Mouse (Mus musculus) natural killer cell, adult 2 months (primary cell): ENCODE results near the gene Pjvk.
A peak's percentile ranks its signal among the peaks of the same experiment; 100 is the strongest.
"Not testable (repeated sequence)": the region's sequence is repeated elsewhere in the genome, so short reads cannot be mapped to it uniquely, and the experiment has no call there.

Source experiments
- DNase-seq, 2 experiments: peaks; one replicate each; pipeline ENCODE4 v3.0.0; 2022; ENCODE audit warnings: low spot score in 2 of 2

Gene Pjvk

DNA sequence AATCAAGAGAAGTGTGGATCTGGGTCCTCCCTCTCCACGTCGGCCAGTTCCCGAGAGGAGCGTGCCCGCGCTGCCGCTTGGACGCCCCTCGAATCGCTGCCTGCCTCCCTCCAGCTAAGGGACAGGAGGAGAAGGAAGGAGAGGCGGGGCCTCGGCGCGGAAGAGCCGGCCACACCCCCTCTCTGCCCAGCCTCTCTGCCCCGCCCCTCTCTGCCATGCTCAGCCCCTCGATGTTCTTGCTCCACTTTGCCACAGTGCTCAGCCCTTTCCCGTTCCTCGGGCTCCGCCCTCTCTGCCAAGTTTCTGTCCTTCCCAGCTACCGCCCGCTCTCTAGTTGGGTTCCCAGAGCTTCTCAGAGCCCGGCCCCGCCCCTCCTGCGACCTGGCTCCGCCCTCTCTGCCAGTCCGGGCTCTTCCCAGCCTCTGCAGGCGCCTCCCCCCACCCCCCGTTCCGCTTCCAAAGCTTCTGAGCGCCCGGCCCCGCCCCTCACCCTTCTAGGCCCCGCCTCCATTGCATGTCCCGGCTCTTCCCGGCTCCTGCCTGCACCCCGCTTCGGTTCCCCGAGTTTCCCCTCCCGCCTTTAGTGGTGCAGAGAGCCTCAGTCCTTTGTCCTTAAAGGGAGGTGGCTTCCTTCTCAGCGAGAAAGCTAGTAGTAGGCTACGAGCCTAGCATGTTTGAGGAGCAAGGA lies at the start of gene Pjvk, which contains the start of gene Prkra:
Gene Pjvk (plus strand): TSS at position 594 of the 688 bp plus-strand sequence.
Gene Prkra (minus strand): TSS at position 133 of the 688 bp plus-strand sequence.
- peak; percentile 58 to 69 for DNase-seq

GRCm38 (mm10) chr2:76599214-76599613 lies 49.1 kb upstream of the Pjvk start:
- DNase-seq: no peak

DNA sequence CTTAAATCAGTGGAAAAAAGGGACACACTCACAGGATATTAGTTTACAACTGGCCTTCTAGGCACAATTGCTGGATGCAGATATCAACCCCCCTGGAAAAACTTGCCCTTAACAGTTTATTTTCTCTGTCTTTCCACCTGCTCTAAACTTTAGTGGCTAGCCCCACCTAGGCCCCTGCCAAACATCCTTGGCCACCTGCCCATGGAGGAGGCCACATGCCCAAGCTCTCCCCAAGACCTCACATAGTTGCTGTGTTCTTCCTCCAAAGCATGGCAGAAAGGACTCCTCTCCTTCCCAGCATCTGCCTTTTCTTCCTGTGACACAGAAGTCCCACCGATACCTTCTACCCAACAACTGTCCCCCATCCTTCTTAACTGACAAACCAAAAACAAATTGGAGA lies 46.0 kb upstream of the Pjvk start:
- DNase-seq: no peak

DNA sequence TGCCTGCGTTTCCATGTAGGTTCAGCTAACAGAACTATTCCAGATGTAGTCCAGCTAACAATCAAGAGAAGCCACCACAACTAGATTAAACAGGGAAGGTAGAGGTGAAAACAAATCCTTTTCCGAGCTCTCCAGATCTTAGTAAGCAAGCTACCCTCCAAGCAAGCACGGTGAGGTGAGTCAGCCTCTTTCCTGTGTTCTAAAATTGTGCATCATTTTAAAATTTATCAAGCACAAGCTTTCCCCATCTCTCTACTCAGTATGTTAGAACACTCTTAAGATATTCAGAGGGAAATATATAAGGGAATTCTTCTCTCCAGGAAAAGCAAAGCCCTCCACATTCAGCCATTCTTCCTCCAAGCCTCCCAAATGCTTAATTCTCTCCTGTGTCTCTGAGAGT lies 41.6 kb upstream of the Pjvk start:
- no peak for DNase-seq

GRCm38 (mm10) chr2:76610326-76611104 lies 37.8 kb upstream of the Pjvk start:
- no peak for DNase-seq

- no peak for DNase-seq
Measured at GRCm38 (mm10) chr2:76611996-76612395, 36.3 kb upstream of the Pjvk start.

DNA sequence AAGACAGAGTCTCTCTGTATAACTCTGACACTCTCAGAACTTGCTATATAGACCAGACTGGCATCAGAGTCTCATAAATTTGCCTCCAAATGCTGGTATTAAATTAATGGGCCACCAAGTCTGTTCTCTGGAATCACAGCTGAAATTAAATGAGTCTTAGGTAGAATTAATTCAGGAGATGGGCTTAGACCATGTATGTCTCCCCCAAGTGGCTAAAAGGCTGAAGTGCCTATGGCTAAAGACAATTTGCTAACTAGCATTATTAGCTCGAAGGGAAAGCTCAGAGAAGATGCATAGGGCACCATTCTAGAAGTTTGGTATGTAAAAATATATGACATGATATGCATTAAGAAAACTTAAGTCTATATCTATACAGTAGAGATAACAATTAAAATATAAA lies 30.2 kb upstream of the Pjvk start:
- DNase-seq: no peak

DNA sequence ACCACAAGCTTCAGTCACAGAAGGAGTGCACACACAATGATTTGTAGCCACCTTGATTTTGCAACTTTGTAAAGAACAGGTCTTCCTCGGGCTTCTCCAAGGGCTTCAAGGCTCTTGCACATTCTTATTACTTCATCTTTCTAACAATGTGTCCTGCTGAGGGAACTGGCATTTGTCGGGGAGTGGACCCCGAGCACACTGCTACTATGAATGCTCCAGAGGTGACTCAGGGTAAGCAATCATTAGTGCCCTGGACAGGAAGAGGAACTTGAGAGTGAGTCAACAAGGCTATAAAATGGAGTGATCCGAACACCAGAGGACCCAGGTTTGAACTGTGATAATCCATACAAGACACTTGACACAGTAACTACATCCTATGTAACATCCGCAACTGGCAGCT lies 28.1 kb upstream of the Pjvk start:
- no peak for DNase-seq

DNA sequence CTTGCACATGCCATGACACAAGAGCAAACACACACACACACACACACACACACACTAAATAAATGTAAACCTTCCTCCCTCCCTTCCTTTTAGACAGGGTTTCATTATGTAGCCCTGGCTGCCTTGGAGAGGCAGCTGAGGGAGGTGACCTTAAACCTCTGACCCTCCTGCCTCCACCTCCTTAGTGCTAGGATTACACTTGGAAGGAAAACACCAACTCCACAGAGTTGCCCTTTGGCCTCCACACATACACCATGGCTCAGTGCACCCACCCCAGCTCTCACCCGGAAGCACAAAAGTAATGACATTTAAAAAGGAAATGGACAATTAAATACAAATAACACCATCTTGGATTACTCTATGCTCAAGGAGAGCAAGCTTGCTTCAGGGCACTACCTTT lies 26.6 kb upstream of the Pjvk start:
- DNase-seq: no peak

DNA sequence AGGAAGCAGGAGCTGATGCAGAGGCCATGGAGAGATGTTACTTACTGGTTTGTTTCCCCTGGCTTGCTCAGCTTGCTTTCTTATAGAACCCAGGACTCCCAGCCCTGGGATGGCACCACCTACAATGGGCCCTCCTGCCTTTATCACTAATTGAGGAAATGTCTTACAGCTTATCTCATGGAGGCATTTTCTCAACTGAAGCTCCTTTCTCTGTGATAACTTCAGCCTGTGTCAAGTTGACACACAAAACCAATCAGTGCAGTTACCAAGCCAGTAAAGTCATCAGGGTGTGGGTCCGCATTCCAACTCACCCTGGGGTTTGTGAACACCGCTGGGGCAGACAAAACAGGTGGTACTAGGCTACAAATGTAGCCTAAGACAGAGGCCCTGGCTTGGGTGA lies 26.0 kb upstream of the Pjvk start:
- DNase-seq: not testable (repeated sequence)

DNA sequence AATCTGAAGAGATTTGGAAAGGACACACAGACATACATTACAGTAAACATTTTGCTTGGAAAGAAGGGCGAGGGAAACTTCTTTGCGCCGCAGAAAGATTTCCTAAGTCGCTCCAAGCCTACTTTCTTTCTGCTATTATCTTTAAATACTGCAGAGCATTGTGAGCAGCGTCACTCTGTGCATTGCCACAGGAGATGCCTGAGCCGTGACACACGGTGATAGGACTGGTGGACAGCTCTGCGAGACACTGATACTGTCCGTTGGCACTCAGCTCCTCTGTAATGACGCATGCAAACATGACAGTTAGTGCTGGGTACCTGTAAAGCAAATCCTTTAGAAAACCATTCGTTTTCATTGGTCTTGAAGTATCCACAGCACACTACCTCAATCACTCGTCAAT lies 18.0 kb upstream of the Pjvk start:
- no peak for DNase-seq

- no peak for DNase-seq
Measured at GRCm38 (mm10) chr2:76631600-76631999, 16.7 kb upstream of the Pjvk start.

DNA sequence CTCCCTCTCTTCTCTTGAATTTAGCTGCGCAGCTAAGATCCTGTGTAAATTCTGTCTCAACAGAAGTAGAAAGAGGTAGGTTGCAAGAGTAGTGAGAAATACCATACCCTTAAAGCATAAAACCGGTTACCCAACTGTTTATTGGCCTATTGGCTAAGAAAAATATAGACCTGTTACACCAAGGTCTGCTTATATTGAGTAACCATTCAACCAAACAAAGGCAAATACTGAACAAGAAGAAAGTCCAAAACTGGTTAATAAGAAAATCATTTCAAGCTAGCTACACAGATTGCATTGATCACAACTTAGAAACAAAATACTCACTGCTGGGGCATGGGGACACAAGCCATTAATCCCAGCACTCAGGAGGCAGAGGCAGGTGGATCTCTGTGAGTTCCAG lies 8.6 kb upstream of the Pjvk start:
- DNase-seq: no peak

DNA sequence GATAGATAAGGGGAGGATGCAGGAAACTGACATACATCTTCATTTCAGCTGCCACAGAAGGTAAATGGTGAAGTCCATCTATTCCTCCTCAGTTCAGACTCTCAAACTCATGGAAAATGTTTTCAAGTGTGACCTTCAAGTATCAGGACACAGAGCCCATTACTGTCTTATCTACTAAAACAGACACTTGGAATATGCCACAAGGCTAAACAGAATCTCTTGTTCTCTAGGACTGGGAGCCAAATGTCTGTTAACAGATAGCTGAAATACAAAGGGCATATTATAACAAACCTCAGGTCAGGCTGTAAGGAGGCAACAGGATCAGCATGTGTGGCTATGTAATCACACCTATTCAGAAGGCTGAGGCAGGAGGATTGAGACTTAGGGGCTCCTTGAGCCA lies 4.5 kb upstream of the Pjvk start:
- DNase-seq: no peak

DNA sequence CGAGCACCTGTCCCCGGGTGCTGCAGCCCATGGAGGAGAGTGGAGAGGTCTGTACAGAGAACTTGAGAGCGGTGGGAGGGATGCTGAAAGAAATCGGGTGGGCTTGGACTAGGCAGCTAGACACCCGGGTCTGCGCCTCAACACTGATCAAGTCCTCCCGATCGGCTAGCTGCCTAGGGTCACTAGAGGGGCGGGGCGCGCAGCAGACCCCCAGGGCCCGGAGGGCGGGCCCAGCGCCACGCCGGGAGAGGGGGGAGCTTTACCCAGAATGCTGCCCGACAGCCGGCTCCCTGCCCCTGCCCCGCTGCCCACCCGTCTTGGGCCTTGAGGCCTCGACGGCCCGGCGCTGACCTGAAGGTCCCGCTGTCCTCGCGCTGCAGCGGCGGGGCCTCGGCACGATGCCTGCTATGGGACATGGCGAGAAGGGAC lies 821 bp upstream of the Pjvk start:
- no peak for DNase-seq

DNA sequence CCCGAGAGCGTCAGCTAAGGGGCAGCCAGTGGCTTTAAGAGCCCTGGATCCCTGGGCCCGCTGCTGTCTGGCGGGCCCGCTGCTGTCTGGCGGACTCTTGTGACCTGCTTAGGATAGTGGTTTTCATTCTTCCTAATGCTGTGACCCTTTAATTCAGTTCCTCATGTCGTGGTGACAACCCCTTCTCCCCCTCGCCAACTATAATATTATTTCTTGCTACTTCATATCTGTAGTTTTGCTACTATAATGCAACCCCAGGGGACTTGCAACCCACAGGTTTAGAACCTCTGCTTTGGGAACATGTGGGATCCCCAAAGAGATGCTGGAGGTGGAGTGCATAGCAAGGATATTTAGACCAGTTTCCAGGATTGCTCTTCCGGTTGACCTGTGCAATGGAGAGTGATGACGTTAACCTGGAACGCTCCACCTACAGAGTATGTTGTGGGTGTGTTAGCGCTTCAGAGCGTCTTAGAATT lies 428 bp downstream of the Pjvk start:
- no peak for DNase-seq

DNA sequence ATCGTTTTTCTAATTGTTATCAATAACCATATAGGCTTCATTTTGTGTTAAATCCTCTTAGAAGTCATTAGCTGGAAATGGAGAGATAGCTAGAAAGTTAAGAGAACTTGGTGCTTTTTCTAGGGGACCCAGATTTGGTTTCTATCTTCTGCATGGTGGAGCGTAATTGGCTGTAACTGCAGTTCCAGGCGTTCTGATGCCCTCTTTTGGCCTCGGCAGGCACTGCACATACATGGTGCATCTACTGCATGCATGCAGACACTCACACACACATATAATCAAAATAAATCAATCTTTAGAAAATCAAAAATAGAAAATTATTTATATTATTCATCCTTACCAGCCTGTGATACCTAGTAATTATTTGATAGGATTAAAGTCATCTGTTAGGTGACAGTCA lies 4.8 kb downstream of the Pjvk start:
- DNase-seq: no peak

DNA sequence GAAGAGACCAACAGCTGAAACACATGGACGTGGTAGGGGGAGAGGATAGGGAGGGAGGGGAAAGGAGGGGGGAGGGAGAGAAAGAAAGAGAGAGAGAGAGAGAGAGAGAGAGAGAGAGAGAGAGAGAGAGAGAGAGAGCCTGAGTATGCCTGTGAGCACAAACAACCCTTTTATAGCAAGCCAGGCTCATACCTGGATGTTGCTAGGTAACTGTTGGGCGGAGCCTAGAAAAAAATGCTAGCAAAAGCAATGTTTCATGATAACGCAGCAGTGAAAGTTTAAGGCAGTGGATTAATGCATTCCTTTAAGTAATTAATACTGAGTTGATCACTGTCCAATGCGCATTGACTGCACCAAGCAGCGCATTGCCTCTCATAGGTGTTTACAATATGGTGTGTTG lies 6.4 kb downstream of the Pjvk start:
- no peak for DNase-seq

GRCm38 (mm10) chr2:76655444-76655843 lies 7.2 kb downstream of the Pjvk start:
- no peak for DNase-seq

DNA sequence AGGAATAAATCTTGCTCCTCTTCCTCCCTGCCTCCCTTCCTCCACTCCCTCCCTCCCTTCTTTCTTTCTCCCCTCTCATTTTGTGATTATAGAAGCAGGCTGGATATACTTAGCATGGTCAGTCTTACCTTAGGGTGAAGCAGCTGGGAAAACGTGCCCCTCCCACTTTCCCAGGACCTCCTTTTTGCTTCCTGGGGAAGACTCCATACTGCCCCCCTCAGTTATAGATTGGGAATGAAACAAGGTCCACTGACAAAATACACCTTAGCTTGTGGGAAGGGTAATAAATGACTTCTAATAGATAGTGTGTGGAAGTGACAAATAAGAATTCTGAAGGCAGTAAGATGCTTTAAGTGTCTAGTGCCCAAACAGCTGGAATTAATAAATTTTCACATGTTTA lies 7.7 kb downstream of the Pjvk start:
- DNase-seq: no peak

DNA sequence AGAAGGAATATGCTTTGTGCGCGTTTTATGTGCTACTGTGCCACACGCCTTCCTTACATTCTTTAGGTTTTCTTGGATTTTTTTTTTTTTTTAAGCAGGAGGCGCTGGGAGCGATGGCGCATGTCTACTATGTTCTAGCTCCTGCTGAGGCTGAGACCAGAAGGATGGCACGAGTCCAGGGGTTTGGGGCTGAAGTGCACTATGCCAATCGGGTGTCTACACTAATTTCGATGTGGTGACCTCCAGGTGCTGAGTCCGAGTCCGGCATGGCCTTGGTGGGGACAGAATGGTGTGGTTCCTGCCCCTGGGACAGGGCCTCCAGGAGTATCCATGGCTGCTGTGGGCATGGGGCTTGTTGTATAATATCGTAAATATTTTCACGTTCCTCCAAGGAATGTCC lies 10.3 kb downstream of the Pjvk start:
- no peak for DNase-seq

- DNase-seq: no peak
Measured at GRCm38 (mm10) chr2:76659419-76659818, 11.1 kb downstream of the Pjvk start.

DNA sequence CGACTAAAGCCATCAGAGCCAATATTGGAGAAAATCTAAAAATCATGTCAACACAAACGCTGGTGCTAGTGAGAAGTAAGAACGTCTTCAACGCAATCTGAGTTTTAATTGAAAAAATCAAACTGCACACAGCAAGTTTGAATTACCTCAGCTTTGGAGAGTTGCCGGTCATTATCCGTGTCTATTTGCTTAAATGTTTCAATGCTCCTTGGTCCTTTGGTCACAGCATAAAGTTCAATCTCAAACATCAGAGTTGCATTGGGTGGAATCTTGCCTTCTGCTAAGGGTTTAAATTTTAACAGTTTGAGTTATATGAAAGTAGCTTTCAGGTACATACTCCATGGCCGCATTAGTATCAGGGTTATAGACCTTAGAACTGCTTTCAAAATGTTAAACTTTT lies 17.3 kb downstream of the Pjvk start:
- DNase-seq: no peak
